ENCODE assay signal across 12 mouse cellular contexts in genomic region chr19:27233386-27233785, GRCm38 (mm10).
"Had no signal": no experiment of that assay in that cellular context is flagged by ENCODE, and none has a peak within 500 bp of the region (broad histone marks: within the 10 kb centered on the region; RNA-seq: fewer than 3 reads in every experiment).

No protein-coding gene starts in this region.

- H3K9me3 ChIP-seq: kidney, embryonic 15.5 days; limb, embryonic 10.5 days; liver, embryonic 12.5 days; megakaryocyte, embryonic 14.5 days; midbrain, embryonic 15.5 days; neural tube, embryonic 12.5 days had no signal

- ATAC-seq: hindbrain, postnatal 0 days; liver, embryonic 12.5 days; midbrain, embryonic 15.5 days had no signal

- H3K27ac ChIP-seq: hindbrain, postnatal 0 days; kidney, embryonic 15.5 days; left cerebral cortex, adult 2 months; limb, embryonic 10.5 days; liver, embryonic 12.5 days; macrophage; midbrain, embryonic 15.5 days; neural tube, embryonic 12.5 days; stomach, postnatal 0 days had no signal

- H3K9ac ChIP-seq: kidney, embryonic 15.5 days; liver, embryonic 12.5 days; midbrain, embryonic 15.5 days; neural tube, embryonic 12.5 days had no signal

- H3K4me2 ChIP-seq: kidney, embryonic 15.5 days; liver, embryonic 12.5 days; midbrain, embryonic 11.5 days; midbrain, embryonic 15.5 days; neural tube, embryonic 12.5 days had no signal

- H3K4me3 ChIP-seq: kidney, embryonic 15.5 days; left cerebral cortex, adult 2 months; limb, embryonic 10.5 days; liver, embryonic 12.5 days; megakaryocyte, embryonic 14.5 days; midbrain, embryonic 15.5 days; neural tube, embryonic 12.5 days had no signal

- H3K36me3 ChIP-seq: limb, embryonic 10.5 days had no signal

- DNase-seq: thymus, postnatal 4 days had no signal

- H3K4me1 ChIP-seq: kidney, embryonic 15.5 days; limb, embryonic 10.5 days; liver, embryonic 12.5 days; midbrain, embryonic 15.5 days; neural tube, embryonic 12.5 days had no signal

- H3K27me3 ChIP-seq: kidney, embryonic 15.5 days; liver, embryonic 12.5 days; megakaryocyte, embryonic 14.5 days; midbrain, embryonic 15.5 days; neural tube, embryonic 12.5 days had no signal
